Mouse (Mus musculus) lung, postnatal 0 days (tissue): ENCODE measurements around the gene Tm4sf19.

Experiments used
- CTCF ChIP-seq: IDR thresholded peaks from 2 replicates; pipeline ENCODE4 v1.5.1; 2016; ENCODE audit warnings: antibody characterized with exemption, mild to moderate bottlenecking
- EP300 ChIP-seq: IDR thresholded peaks from 2 replicates; pipeline ENCODE4 v1.6.1; 2016; ENCODE audit warnings: antibody characterized with exemption, mild to moderate bottlenecking, control low read depth

DNA sequence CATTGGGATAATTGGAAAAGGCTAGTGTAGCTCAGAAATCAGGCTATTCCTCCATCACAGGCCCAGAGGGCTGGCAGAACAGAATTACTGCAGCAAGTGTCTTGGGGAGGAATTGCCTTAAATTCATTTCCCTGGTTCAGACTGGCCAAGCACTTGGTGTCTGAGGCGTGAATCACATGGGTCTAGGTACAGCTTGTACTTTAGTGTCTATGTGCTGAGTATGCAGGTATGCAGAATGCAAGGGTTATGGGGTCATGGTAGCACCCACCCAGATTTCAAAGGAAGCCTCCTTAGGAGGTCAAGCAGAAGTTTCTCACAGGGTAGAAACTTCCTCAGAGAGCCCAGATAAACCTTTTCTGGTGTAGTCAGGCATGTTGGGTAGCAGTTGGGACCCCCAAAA, 45.3 kb downstream of the Tm4sf19 start:
- TF ChIP-seq CTCF: no peak
- TF ChIP-seq EP300: no peak
